Mouse (Mus musculus) forebrain, embryonic 12.5 days (tissue): ENCODE results near the gene Cnot3. TPM values are rescaled to one million over a fixed set of nuclear protein-coding genes. Genes with fewer than 3 reads are reported as not detected.

Experiments used
- ATAC-seq: fragments of 200-750 bp; cut with Nextera tagmentation; 2 replicates; pipeline ENCODE4 v1.8.0; 2017; ENCODE audit warnings: moderate TSS enrichment; ENCODE audit not compliant: low FRiP score
- H3K27ac ChIP-seq: fragments of 300-500 bp; sonication (generic); 2 replicates; pipeline ENCODE4 v1.5.1; 2016; ENCODE audit warnings: mild to moderate bottlenecking
- H3K27me3 ChIP-seq: fragments of 300-500 bp; sonication (generic); 2 replicates; pipeline ENCODE4 v1.6.1; 2016; ENCODE audit warnings: mild to moderate bottlenecking
- H3K36me3 ChIP-seq: fragments of 300-500 bp; sonication (generic); replicated peaks from 2 replicates; pipeline ENCODE4 v1.6.1; 2016; ENCODE audit warnings: mild to moderate bottlenecking
- H3K4me1 ChIP-seq: fragments of 300-500 bp; sonication (generic); 2 replicates; pipeline ENCODE4 v1.6.1; 2016
- H3K4me2 ChIP-seq: fragments of 300-500 bp; sonication (generic); 2 replicates; pipeline ENCODE4 v1.6.1; 2016; ENCODE audit warnings: mild to moderate bottlenecking, moderate library complexity
- H3K4me3 ChIP-seq: fragments of 300-500 bp; sonication (generic); replicated peaks from 2 replicates; pipeline ENCODE4 v1.5.1; 2016; ENCODE audit warnings: mild to moderate bottlenecking
- H3K9ac ChIP-seq: fragments of 300-500 bp; sonication (generic); 2 replicates; pipeline ENCODE4 v1.6.1; 2016; ENCODE audit warnings: mild to moderate bottlenecking
- H3K9me3 ChIP-seq: fragments of 300-500 bp; sonication (generic); 2 replicates; pipeline ENCODE4 v1.6.1; 2016
- WGBS: fragments of 180-500 bp; shearing (Covaris S2); methylation state at CpG from one replicate; pipeline ENCODE4 v1.1.7; 2016; 5-methylcytosine and 5-hydroxymethylcytosine counted together
- polyA plus RNA-seq: library from polyadenylated mRNA; unstranded; fragments of >200 nt; fragmentation: Nextera tagmentation; extraction: Ambion mirVana; gene quantifications from 2 replicates; pipeline ENCODE4 v1.2.1, GENCODE M21; 2016

Cnot3 gene
- polyA plus RNA-seq, 1 experiment from 2014 or later: 62.6 TPM

GRCm38 (mm10) chr7:3617242-3617995 is 27.6 kb upstream of the Cnot3 start, which contains the start of gene Ndufa3:
Ndufa3 (plus strand) TSS chr7:3617373.
- H3K9ac ChIP-seq: peak within 1 kb of the TSS; percentile 81
- peak within 1 kb of the TSS; percentile 79 for H3K4me3 ChIP-seq
- 2% methylated on average over 32 of the region's 32 CpGs for WGBS
- peak within 1 kb of the TSS; percentile 76 for H3K4me2 ChIP-seq
- no peaks in the 10 kb centered on the region for H3K9me3 ChIP-seq
- no peaks in the 10 kb centered on the region for H3K27me3 ChIP-seq
- peaks cover 28% of the 10 kb centered on the region for H3K36me3 ChIP-seq
- peaks cover 11% of the 10 kb centered on the region for H3K4me1 ChIP-seq
- peak within 1 kb of the TSS; percentile 42; the same call in 1 of the 2 replicates for H3K27ac ChIP-seq
- peak; percentile 96 for ATAC-seq

DNA sequence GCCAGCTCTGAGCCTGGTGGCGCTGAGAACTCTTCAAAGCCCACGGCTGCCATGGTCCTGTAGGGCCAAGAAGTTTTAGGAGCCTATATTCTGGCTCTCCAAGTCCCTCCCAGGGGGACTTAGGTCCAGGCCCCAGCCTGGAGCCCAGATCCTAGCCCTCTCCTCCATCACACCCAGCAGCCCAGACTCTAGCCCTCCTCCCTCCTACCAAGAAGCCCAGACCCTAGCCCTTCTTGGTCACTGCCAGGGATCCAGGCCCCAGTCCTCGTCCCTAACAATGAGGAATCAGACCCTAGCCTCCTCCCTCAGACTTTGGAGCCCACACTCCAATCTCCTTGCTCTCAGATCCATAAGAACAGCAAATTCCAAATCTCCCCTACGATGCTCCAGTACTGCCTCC is 16.0 kb upstream of the Cnot3 start:
- Histone ChIP-seq H3K4me2 (peak overlapping the region; percentile 96), H3K27ac (peak overlapping the region; percentile 59), H3K9me3 (no peaks in the 10 kb centered on the region), H3K36me3 (peaks cover 38% of the 10 kb centered on the region), H3K27me3 (no peaks in the 10 kb centered on the region), H3K4me1 (peaks cover 20% of the 10 kb centered on the region), H3K9ac (peak overlapping the region; percentile 89), H3K4me3 (peak overlapping the region; percentile 70)
- WGBS: 38% methylated on average over 4 of the region's 4 CpGs
- ATAC-seq: peak; percentile 59

DNA sequence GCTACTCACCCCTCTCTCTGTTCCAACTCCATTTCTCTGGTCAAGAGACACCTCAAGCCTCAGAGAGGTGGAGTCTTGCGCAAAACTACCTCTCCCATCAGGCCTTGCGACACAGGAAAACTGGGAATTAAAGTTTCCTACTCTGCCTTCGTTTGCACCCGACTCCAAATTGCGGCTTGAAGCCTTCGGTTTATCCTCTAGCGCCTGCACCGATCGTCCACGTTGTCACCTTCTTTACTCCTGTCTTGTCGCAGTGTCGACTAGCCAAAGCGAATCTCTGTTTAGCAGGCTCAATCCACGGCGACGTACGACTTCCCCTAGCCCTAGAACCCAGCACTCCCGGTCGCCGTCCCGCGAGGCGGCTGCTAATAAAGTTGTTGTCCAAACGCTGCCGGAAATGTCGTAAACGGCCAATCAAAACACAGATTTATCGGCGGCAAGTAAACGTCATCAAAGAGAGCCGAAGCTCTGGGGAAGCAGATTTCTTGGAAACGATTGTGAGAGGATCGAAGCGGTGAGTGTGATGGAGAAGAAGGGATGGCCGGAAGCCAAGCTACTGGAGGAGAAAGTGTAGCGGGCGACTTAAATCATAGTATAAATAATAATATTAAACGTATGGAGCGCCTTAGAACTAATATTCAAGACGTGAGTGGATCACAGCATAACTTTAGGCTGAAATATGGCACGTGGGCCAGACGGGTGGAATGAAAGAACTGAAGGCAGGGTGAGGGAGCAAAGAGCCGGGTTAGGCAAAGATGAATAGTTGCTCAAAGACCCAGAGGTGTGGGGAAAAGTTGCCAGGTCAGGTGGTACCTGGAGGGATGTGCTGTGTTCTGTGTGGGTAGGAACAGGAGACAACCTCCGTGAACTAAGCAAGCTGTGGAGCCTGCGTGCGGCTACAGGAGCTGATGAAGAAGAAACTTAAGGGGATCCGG is 15.3 kb upstream of the Cnot3 start, which contains the start of the genes Tfpt and Prpf31:
Tfpt (minus strand) TSS at position 387 of the 935 bp plus-strand sequence.
Prpf31 (plus strand) TSS at position 443 of the 935 bp plus-strand sequence.
- peak within 1 kb of the TSS; percentile 89 for H3K9ac ChIP-seq
- peak within 1 kb of the TSS; percentile 96 for H3K4me2 ChIP-seq
- peak; percentile 89 for ATAC-seq
- peak within 1 kb of the TSS; percentile 59 for H3K27ac ChIP-seq
- 1% methylated on average over 47 of the region's 47 CpGs for WGBS
- no peaks in the 10 kb centered on the region for H3K9me3 ChIP-seq
- peaks cover 39% of the 10 kb centered on the region for H3K36me3 ChIP-seq
- peak within 1 kb of the TSS; percentile 70 for H3K4me3 ChIP-seq
- H3K27me3 ChIP-seq: no peaks in the 10 kb centered on the region
- H3K4me1 ChIP-seq: peaks cover 20% of the 10 kb centered on the region

DNA sequence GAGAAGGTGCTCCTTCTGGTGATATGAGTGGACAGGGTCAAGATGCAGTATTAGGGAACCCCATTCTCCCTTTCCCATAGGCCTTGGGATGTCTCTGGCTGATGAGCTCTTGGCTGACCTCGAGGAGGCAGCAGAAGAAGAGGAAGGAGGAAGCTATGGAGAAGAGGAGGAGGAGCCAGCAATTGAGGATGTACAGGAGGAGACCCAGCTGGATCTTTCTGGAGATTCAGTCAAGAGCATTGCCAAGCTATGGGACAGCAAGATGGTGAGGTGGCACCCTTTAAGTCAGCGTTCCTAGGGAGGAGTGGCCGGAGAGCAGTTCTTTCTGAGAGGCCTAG is 14.6 kb upstream of the Cnot3 start:
- Histone ChIP-seq H3K4me1 (peaks cover 20% of the 10 kb centered on the region), H3K27ac (no peak overlapping the region), H3K9me3 (no peaks in the 10 kb centered on the region), H3K4me2 (peak overlapping the region; percentile 96), H3K36me3 (peaks cover 41% of the 10 kb centered on the region), H3K27me3 (no peaks in the 10 kb centered on the region), H3K4me3 (peak overlapping the region; percentile 70), H3K9ac (peak overlapping the region; percentile 89)
- ATAC-seq: 0 out of 2 replicates have a peak, but pooled peaks have one; percentile 4
- 48% methylated on average over 3 of the region's 3 CpGs for WGBS

GRCm38 (mm10) chr7:3643412-3643811 is 1.7 kb upstream of the Cnot3 start:
- no peaks in the 10 kb centered on the region for H3K27me3 ChIP-seq
- H3K36me3 ChIP-seq: peaks cover 43% of the 10 kb centered on the region
- no peak overlapping the region for H3K4me3 ChIP-seq
- WGBS: 73% methylated on average over 5 of the region's 5 CpGs
- H3K4me1 ChIP-seq: peaks cover 30% of the 10 kb centered on the region
- H3K9ac ChIP-seq: no peak overlapping the region
- ATAC-seq: no peak
- no peaks in the 10 kb centered on the region for H3K9me3 ChIP-seq
- no peak overlapping the region for H3K4me2 ChIP-seq
- H3K27ac ChIP-seq: no peak overlapping the region

DNA sequence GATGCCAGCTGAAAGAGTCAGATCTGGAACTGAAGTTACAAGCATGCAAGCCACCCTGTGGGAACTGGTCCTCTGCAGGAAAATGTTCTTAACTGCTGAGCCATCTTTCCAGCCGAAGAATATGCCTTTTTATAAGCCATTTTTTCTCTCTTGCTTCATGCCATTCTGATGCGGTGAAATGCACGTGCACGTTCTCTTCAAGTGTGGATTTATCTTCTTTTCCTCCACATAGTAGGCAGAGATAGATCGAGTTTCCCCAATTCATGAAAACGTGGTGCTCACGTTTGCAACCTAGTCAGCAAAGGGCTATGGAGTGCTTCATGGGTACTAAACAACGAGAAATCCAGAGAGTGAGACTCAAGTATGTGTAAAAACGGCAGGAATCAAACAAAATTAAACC is 1.2 kb upstream of the Cnot3 start:
- H3K27ac ChIP-seq: peak overlapping the region; percentile 36; the same call in 1 of the 2 replicates
- peak overlapping the region; percentile 98 for H3K4me3 ChIP-seq
- 22% methylated on average over 9 of the region's 9 CpGs for WGBS
- no peaks in the 10 kb centered on the region for H3K27me3 ChIP-seq
- H3K4me1 ChIP-seq: peaks cover 35% of the 10 kb centered on the region
- peak overlapping the region; percentile 34 for H3K9ac ChIP-seq
- peak overlapping the region; percentile 65 for H3K4me2 ChIP-seq
- H3K36me3 ChIP-seq: peaks cover 42% of the 10 kb centered on the region
- ATAC-seq: no peak
- H3K9me3 ChIP-seq: no peaks in the 10 kb centered on the region

DNA sequence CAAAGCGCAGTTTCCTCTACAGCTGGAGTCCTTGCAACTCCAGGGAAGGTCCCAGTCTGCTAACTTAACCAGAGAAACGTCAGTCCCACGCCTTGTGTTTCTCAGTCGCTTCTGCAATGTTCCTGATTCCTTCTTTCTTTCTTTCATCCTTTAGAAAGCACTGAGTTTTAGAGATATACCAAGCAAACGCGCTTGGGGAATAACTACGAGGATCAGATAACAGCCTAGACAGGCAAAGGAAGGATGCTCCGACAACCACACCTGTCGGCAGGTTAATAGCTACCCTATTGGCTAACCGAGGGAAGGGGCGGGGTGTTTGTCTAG is 758 bp upstream of the Cnot3 start:
- ATAC-seq: no peak
- Histone ChIP-seq H3K9me3 (no peaks in the 10 kb centered on the region), H3K9ac (peak overlapping the region; percentile 34; the same call in 1 of the 2 replicates), H3K27me3 (no peaks in the 10 kb centered on the region), H3K27ac (peak overlapping the region; percentile 36; the same call in 1 of the 2 replicates), H3K36me3 (peaks cover 39% of the 10 kb centered on the region), H3K4me1 (peaks cover 39% of the 10 kb centered on the region), H3K4me2 (peak overlapping the region; percentile 65), H3K4me3 (peak overlapping the region; percentile 98)
- WGBS: 1% methylated on average over 11 of the region's 11 CpGs

DNA sequence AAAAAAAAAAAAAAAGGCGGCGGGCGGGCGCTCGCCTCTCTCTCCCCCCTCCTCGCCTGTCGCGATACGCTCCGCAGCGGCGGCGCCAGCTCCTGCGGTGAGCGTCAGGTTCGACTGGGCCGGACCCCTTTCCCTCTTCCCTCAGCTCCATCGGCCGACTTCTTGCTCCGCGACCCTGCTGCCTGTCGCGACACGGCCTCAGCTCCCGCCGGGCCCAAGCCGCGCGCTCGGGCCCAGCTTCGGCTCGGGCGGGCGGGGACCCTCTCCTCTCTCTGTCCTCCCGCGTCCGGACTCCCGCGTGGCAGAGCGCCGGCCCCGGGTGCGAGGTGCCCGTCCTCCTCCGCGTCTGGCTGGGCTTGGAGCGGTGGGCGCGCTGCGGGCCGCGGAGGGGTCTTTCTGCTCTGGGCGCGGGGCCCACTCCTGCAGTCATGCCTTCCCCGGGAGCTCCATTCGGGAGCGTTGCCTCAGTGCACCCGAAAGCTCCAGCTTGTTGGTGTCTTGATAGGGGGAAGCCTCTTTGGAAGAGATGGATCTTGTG is 489 bp downstream of the Cnot3 start:
- H3K4me1 ChIP-seq: peaks cover 39% of the 10 kb centered on the region
- H3K27me3 ChIP-seq: no peaks in the 10 kb centered on the region
- peak overlapping the region; percentile 94 for H3K4me2 ChIP-seq
- WGBS: under 1% methylated on average over 44 of the region's 58 CpGs
- peak overlapping the region; percentile 98 for H3K4me3 ChIP-seq
- peaks cover 31% of the 10 kb centered on the region for H3K36me3 ChIP-seq
- no peaks in the 10 kb centered on the region for H3K9me3 ChIP-seq
- peak; percentile 5; the same call in 1 of the 2 replicates for ATAC-seq
- peak overlapping the region; percentile 99 for H3K9ac ChIP-seq
- peak overlapping the region; percentile 97 for H3K27ac ChIP-seq

DNA sequence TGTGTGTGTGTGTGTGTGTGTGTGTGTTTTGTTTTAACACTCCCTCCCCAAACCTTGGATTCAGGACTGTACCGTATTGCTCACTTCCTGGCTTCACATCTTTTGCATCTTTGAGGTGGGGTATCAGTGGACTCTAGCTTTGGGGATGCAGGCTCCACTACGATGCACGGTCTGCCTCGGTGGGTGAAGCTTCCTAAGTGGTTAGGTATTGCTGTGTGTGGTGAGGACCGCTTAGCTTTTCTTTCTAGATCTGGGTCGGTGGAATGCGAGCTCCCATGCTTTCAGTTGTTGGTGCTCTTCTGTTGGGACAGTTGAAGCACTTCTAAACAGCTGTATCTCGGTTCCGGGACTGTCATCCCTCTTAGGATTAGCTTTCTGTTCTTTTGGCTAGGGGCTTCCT is 1.1 kb downstream of the Cnot3 start:
- peak overlapping the region; percentile 98 for H3K4me3 ChIP-seq
- no peak for ATAC-seq
- no peaks in the 10 kb centered on the region for H3K9me3 ChIP-seq
- peak overlapping the region; percentile 97; the same call in 1 of the 2 replicates for H3K27ac ChIP-seq
- peak overlapping the region; percentile 94 for H3K4me2 ChIP-seq
- H3K27me3 ChIP-seq: no peaks in the 10 kb centered on the region
- 27% methylated on average over 9 of the region's 9 CpGs for WGBS
- peaks cover 31% of the 10 kb centered on the region for H3K36me3 ChIP-seq
- peak overlapping the region; percentile 99 for H3K9ac ChIP-seq
- H3K4me1 ChIP-seq: peaks cover 39% of the 10 kb centered on the region

DNA sequence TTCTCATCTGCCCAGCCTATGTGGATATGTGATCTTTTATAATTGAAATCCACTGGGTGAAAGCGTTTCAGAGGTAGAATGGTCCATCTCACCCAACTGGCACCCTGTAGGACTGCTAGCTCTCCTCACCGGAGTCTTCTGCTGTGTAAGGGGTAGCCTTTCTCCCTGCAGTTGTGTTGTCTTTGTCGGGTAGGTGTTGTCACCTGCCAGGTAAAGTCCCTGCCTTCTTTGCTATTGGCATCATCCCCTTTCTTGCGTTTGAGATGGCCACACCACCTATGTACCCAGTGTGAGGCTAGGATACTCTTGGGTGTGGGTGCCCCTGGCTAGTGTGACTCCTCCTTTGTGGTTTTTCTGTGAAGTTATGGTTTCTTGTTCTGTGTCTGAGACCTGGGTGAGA is 1.6 kb downstream of the Cnot3 start:
- H3K27ac ChIP-seq: no peak overlapping the region
- peak overlapping the region; percentile 99 for H3K9ac ChIP-seq
- no peaks in the 10 kb centered on the region for H3K27me3 ChIP-seq
- H3K4me3 ChIP-seq: peak overlapping the region; percentile 98
- H3K4me2 ChIP-seq: peak overlapping the region; percentile 94
- 73% methylated on average over 4 of the region's 4 CpGs for WGBS
- ATAC-seq: no peak
- H3K4me1 ChIP-seq: peaks cover 39% of the 10 kb centered on the region
- no peaks in the 10 kb centered on the region for H3K9me3 ChIP-seq
- peaks cover 31% of the 10 kb centered on the region for H3K36me3 ChIP-seq

GRCm38 (mm10) chr7:3656966-3657365 is 11.9 kb downstream of the Cnot3 start:
- no peak for ATAC-seq
- 94% methylated on average over 4 of the region's 4 CpGs for WGBS

GRCm38 (mm10) chr7:3658578-3658977 is 13.5 kb downstream of the Cnot3 start:
- Histone ChIP-seq H3K27ac (no peak overlapping the region), H3K4me2 (no peak overlapping the region), H3K36me3 (peaks cover 99% of the 10 kb centered on the region), H3K9ac (no peak overlapping the region), H3K27me3 (no peaks in the 10 kb centered on the region), H3K4me3 (no peak overlapping the region), H3K9me3 (no peaks in the 10 kb centered on the region), H3K4me1 (peaks cover 2% of the 10 kb centered on the region)
- no peak for ATAC-seq
- 93% methylated on average over 14 of the region's 14 CpGs for WGBS

More at GRCm38 (mm10) chr7:3656966-3657365, 11.9 kb downstream of the Cnot3 start:
- Histone ChIP-seq H3K4me1 (no peaks in the 10 kb centered on the region), H3K27me3 (no peaks in the 10 kb centered on the region), H3K4me3 (no peak overlapping the region), H3K27ac (no peak overlapping the region), H3K9ac (no peak overlapping the region), H3K36me3 (peaks cover 99% of the 10 kb centered on the region), H3K4me2 (no peak overlapping the region), H3K9me3 (no peaks in the 10 kb centered on the region)
